Mouse (Mus musculus) T-cell, adult 2 months (primary cell): ENCODE results near the gene Cmtm6.

Experiments used
- DNase-seq: peaks from one replicate; pipeline ENCODE4 v3.0.0; 2022; ENCODE audit warnings: low spot score

The Cmtm6 gene

DNA sequence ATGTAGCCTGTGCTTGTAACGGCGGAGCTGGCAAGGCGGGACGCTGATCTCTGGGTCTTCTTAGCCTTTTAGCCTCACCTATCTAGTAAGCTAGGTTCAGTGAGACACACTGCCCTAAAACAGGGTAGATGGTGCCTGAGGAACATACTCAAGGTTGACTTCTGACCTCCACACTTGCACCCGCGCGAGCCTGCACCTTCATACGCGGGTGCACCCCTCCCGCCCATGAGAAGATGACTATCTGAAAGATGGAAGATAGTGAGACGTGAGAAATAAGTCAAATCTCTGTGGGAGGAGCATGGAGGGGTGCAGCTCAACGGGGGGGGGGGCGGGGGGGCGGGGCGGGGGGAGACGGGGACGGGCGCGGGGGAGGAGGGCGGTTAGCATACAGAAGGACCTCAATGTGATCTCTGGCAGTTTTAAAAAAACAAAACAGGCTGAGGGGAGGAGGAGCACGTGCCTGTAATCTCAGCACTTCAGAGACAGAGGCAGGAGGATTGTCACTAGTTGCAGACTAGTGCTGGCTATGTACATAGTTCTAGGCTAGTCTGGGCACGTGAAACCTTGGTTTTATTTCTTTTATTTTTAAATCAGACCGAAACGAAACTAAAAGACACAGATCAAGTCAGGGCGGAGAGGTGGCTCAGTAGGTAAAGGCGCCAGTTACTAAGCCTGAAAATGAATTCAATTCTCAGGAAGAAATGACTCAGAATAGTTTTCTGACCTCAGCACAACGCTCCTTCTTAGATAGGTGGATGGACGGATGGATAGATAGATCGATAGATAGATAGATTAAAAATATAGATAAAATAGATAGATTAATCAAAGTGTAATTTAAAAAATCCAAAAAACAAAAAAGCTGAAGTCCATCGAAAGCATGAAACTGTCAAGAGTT, 758 bp upstream of the Cmtm6 start:
- DNase-seq = peak; percentile 71

GRCm38 (mm10) chr9:114731871-114732682, 1.2 kb downstream of the Cmtm6 start:
- DNase-seq = peak; percentile 37

DNA sequence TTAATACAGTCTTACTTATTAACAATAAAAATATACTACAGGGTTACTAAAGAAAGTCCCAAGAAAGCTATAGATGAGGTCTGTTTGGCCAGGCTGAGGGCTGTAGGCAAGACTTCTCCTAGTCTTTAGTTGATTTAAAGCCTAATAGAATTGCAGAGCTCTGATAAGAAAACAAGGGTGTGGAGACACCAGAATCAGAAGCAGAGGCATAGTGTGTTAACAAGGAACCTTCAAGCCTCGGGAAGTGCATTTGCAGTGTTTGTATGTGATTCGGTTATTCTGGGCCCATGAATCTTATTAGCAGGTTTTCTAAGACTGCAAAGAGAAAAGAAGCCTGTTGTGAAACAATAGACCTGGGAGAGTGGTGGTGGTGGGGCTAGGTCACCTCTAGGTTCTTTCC, 2.3 kb downstream of the Cmtm6 start:
- DNase-seq = no peak

- DNase-seq = no peak
Measured at GRCm38 (mm10) chr9:114736442-114736841, 5.5 kb downstream of the Cmtm6 start.

- DNase-seq = peak; percentile 74
Measured at GRCm38 (mm10) chr9:114740336-114740735, 9.4 kb downstream of the Cmtm6 start.

- DNase-seq = peak; percentile 70
Measured at GRCm38 (mm10) chr9:114742731-114743130, 11.8 kb downstream of the Cmtm6 start.

GRCm38 (mm10) chr9:114745163-114745562, 14.2 kb downstream of the Cmtm6 start:
- no peak for DNase-seq

GRCm38 (mm10) chr9:114745654-114746053, 14.7 kb downstream of the Cmtm6 start:
- no peak for DNase-seq

DNA sequence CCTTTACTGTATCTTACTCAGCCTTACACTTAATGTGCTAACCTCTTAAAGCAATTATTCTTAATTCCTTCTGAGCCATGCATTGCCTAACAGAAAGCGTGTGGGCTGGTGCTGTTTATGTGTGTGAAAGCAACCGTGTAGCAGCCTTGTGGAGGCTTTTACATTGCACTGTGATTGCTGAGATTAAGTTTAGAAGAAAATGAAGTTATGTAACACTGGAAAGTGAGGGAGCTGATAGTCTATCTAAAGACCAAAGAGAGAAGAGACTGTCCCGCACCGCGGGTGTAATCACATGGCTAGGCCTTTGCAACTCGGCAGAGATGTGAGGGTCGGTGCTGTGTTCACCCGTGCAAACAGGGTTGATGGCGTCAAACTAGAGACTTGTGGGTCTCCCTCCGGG, 16.1 kb downstream of the Cmtm6 start:
- no peak for DNase-seq

- DNase-seq = no peak
Measured at GRCm38 (mm10) chr9:114747466-114747865, 16.6 kb downstream of the Cmtm6 start.

DNA sequence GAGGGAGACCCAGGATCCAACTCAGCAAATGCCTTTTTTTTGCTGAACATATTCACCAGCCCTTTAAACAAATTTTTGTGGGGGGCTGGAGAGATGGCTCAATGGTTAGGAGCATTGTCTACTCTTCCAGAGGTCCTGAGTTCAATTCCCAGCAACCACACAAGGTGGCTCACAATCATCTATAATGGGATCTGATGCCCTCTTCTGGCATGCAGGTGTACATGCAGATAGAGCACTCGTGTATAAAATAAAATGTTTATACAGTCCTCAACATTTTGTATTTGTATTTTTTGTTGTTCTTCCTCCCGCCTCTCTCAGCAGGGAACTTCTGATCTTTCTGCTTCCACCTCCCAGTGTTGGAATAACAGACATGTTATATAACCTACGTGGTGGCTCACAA, 20.7 kb downstream of the Cmtm6 start:
- DNase-seq = no peak

GRCm38 (mm10) chr9:114752311-114752710, 21.4 kb downstream of the Cmtm6 start:
- no peak for DNase-seq

- DNase-seq = peak; percentile 95
Measured at GRCm38 (mm10) chr9:114752863-114753484, 22.1 kb downstream of the Cmtm6 start.

GRCm38 (mm10) chr9:114758272-114758671, 27.4 kb downstream of the Cmtm6 start:
- DNase-seq = no peak

DNA sequence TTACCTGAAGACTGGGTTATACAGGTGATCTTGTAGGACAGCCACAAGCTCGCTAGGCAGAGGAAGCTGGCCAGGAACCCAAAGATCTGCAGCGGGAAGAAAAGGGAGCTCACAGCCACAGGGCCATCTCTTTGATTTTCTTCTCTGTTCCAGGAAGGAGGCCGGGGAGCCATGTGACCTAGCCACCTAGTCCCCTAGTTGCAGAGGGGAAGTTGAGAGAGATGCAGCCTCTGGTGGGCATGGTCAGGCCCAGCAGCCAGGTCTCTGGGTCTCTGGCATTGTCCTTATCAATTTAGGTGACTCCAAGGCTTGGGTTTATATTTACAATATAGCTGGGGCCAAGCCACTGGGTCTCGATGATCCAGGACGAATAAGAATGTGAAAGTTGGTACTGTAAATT, 27.9 kb downstream of the Cmtm6 start:
- no peak for DNase-seq

DNA sequence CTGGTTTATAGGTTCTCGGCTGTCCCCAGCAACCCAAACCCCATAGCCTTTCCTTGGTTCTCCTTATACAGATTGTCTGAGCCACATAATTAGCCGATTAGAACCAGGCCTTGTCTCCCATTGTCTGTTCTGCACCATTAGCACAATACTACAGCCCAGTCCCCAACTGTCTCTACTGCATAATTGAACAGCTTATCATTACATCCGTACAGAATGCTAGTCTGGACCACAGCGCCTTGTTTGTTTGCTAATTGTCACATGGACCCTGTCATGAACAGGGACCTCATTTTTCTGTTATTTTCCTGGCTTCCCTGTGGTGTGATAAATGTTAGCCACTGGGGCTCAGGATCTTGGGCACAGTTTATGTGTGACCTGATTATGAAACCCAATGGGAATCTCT, 29.0 kb downstream of the Cmtm6 start:
- DNase-seq = no peak

GRCm38 (mm10) chr9:114760353-114760752, 29.4 kb downstream of the Cmtm6 start:
- no peak for DNase-seq

GRCm38 (mm10) chr9:114761848-114762247, 30.9 kb downstream of the Cmtm6 start:
- DNase-seq = no peak

DNA sequence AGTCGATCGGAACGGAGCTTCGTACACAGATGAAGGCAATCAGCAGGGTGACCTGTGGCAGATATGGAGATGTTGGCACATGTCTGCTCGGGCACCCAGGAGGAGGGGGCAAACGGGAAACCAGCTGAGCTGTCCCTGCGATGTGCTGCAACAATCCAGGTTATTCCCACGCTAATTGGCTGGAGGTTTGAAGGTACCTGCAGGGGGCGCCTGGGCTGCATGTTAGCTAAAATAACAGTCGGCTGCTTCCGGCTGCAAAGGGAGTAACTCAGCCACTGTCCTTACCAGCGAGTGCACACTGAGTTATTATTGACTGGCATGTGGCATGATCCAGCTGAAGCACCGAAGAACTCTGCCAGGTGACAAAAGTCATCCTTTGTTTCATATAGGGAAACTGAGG, 32.4 kb downstream of the Cmtm6 start:
- peak; percentile 43 for DNase-seq

GRCm38 (mm10) chr9:114767030-114767429, 36.1 kb downstream of the Cmtm6 start:
- no peak for DNase-seq

DNA sequence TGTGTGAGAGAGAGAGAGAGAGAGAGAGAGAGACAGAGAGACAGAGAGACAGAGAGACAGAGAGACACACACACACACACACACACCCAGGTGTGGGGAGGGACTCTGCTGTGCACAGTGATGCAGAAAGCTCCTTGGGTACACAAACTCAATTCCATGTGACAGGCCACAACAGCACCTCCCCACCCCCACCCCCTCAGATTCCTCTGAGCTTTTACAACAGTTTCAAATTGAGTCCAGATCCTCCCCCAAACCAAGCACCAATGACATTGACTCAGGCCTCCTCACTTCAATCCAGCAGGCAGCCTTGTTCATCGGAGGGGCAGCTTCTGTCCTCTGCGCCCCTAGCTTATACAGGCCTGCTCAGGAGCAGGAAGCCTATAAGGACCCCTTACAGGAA, 36.6 kb downstream of the Cmtm6 start:
- DNase-seq = no peak

- DNase-seq = no peak
Measured at GRCm38 (mm10) chr9:114768066-114768465, 37.1 kb downstream of the Cmtm6 start.

GRCm38 (mm10) chr9:114770224-114770623, 39.3 kb downstream of the Cmtm6 start:
- peak; percentile 58 for DNase-seq
